Mouse (Mus musculus): ENCODE measurements around the gene Tmem116. TPM values are rescaled to one million over a fixed set of nuclear protein-coding genes. Genes with fewer than 3 reads are reported as not detected.

Gene Tmem116
- polyA plus RNA-seq, 1 experiment from 2014 or later = 4.2 TPM

DNA sequence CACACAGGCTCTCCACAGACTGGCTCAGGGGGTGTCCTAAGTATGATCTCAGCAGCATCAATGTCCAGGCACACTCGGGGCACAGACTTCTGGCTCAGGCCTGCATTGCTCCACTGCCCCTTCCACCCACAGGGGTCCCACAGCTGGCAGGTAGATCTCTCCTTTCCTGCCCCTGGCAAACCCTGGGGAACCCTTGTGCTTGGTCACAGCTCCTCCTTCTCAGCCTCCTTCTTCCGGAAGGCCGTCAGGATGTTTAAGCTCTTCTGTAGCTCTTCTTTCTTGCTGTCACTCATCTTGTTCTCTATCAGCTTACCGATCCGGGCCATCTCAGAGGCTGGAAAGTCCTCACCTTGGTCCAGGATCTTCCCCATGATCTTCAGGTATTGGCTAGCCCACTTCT lies 6.8 kb upstream of the Tmem116 start:
- peaks cover 33% of the 10 kb centered on the region for H3K36me3 ChIP-seq (ENCODE audit: control insufficient read depth, insufficient read depth, low read length)

DNA sequence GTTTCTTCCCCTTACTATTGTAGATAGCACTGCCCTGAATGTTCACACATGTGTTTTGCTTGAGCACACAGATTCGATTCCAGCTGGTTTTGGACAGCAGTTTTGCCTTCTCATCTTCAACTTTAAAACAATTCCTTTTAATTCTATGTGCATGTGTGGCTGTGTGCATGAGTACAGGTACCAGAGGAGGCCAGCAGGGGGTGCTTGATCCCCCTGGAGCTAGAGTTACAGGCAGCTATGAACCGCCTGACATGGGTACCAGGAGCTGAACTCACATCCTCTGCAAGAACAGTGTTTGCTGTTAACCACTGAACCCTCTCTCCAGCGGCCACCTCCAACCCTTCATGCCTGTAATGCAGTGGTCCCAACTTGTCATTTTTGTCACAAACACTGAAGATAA lies 3.2 kb upstream of the Tmem116 start:
- Histone ChIP-seq H3K9ac (ENCODE audit: low read depth, low read length) (no peak overlapping the region), H3K27ac (ENCODE audit: low read length) (no peak overlapping the region), H3K9me3 (ENCODE audit: control insufficient read depth, low read length) (no peaks in the 10 kb centered on the region), H3K4me1 (ENCODE audit: control insufficient read depth, insufficient read depth, low read length) (peaks cover 12% of the 10 kb centered on the region), H3K4me3 (ENCODE audit: low read length) (no peak overlapping the region), H3K36me3 (ENCODE audit: control insufficient read depth, insufficient read depth, low read length) (peaks cover 26% of the 10 kb centered on the region), H3K27me3 (replicated peaks; ENCODE audit: control insufficient read depth, insufficient read depth, low read length) (no peaks in the 10 kb centered on the region), H3K4me2 (ENCODE audit: low read depth, low read length) (no peak overlapping the region)
- no peak for ATAC-seq
- WGBS = 96% methylated on average over 3 of the region's 3 CpGs

More for the DNA sequence above, 6.8 kb upstream of the Tmem116 start:
- no peak; the same call in 1 of the 2 replicates for ATAC-seq
- Histone ChIP-seq H3K27me3 (replicated peaks; ENCODE audit: control insufficient read depth, insufficient read depth, low read length) (no peaks in the 10 kb centered on the region), H3K4me3 (ENCODE audit: low read length) (no peak overlapping the region), H3K9me3 (ENCODE audit: control insufficient read depth, low read length) (no peaks in the 10 kb centered on the region), H3K4me2 (ENCODE audit: low read depth, low read length) (no peak overlapping the region), H3K27ac (ENCODE audit: low read length) (no peak overlapping the region), H3K4me1 (ENCODE audit: control insufficient read depth, insufficient read depth, low read length) (peaks cover 3% of the 10 kb centered on the region; the same call in 1 of the 2 replicates), H3K9ac (ENCODE audit: low read depth, low read length) (no peak overlapping the region)
- WGBS = 83% methylated on average over 5 of the region's 5 CpGs

DNA sequence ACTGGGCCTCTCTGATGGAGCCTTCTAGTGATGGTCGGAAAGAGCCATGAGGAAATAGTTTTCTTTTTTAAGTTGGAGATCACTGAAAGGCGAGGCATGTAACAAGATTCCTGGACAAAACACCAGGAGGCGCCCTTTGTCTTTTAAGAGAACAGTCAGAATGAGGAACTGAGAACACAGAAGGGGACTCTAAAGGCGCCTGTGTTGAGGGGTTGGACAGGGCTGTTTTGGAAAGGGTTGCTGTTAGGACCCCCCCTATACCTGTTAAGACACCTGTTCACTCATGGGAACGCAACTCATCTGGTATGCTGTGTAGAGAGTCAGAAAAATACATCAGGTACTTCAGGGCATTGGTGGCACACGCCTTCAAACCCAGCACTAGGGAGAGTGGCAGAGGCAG lies 1.7 kb upstream of the Tmem116 start:
- no peak overlapping the region for H3K4me2 ChIP-seq (ENCODE audit: low read depth, low read length)
- no peak overlapping the region for H3K9ac ChIP-seq (ENCODE audit: low read depth, low read length)
- ATAC-seq = no peak
- H3K27me3 ChIP-seq (replicated peaks; ENCODE audit: control insufficient read depth, insufficient read depth, low read length) = no peaks in the 10 kb centered on the region
- peaks cover 16% of the 10 kb centered on the region for H3K36me3 ChIP-seq (ENCODE audit: control insufficient read depth, insufficient read depth, low read length)
- no peak overlapping the region for H3K4me3 ChIP-seq (ENCODE audit: low read length)
- H3K4me1 ChIP-seq (ENCODE audit: control insufficient read depth, insufficient read depth, low read length) = peaks cover 22% of the 10 kb centered on the region
- WGBS = 61% methylated on average over 6 of the region's 6 CpGs
- H3K27ac ChIP-seq (ENCODE audit: low read length) = 0 out of 2 replicates have a peak overlapping the region, but pooled peaks have one; percentile 2
- no peaks in the 10 kb centered on the region for H3K9me3 ChIP-seq (ENCODE audit: control insufficient read depth, low read length)

DNA sequence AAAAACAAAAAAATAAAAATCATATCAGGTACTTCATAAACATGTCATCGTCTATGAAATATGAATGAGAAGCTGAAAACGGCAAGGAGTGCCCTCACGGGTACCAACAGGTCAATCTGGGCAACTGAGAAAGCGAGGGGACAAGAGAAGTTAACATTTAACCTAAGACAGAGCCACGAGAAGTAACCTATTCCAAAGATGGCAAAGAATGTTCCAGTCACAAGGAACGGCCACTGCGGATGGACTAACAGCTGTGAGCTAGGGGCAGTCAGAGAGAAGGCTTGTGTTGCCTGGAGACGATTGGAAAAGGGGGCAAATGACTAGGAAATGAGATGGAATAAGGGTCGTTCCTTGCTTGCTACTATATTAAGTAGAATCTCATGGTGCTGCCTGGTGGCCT lies 1.2 kb upstream of the Tmem116 start:
- Histone ChIP-seq H3K9me3 (ENCODE audit: control insufficient read depth, low read length) (no peaks in the 10 kb centered on the region), H3K9ac (ENCODE audit: low read depth, low read length) (peak overlapping the region; percentile 23; the same call in 1 of the 2 replicates), H3K27me3 (replicated peaks; ENCODE audit: control insufficient read depth, insufficient read depth, low read length) (no peaks in the 10 kb centered on the region), H3K36me3 (ENCODE audit: control insufficient read depth, insufficient read depth, low read length) (peaks cover 12% of the 10 kb centered on the region), H3K4me1 (ENCODE audit: control insufficient read depth, insufficient read depth, low read length) (peaks cover 24% of the 10 kb centered on the region), H3K4me3 (ENCODE audit: low read length) (no peak overlapping the region), H3K4me2 (ENCODE audit: low read depth, low read length) (no peak overlapping the region), H3K27ac (ENCODE audit: low read length) (no peak overlapping the region)
- no peak for ATAC-seq
- 65% methylated on average over 9 of the region's 9 CpGs for WGBS

DNA sequence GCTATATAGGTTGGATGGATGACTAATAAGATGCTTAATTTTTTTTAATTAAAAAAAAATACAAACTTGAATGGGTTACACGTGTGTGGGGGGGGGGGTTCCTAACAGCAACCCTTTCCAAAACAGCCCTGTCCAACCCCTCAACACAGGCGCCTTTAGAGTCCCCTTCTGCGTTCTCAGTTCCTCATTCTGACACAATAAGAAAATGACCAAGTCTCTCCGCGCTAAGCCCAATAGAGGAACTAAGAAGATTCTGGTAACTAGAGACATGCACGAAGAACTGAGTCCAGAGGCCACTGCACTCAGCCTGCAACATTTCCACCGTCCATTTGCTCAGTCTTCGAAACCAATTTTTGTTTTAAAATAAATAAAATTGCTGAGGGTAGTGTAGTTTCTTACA lies 490 bp upstream of the Tmem116 start:
- H3K9me3 ChIP-seq (ENCODE audit: control insufficient read depth, low read length) = no peaks in the 10 kb centered on the region
- 14% methylated on average over 8 of the region's 8 CpGs for WGBS
- H3K4me1 ChIP-seq (ENCODE audit: control insufficient read depth, insufficient read depth, low read length) = peaks cover 29% of the 10 kb centered on the region
- peaks cover 12% of the 10 kb centered on the region for H3K36me3 ChIP-seq (ENCODE audit: control insufficient read depth, insufficient read depth, low read length)
- peak overlapping the region; percentile 96 for H3K4me3 ChIP-seq (ENCODE audit: low read length)
- no peak for ATAC-seq
- H3K27ac ChIP-seq (ENCODE audit: low read length) = peak overlapping the region; percentile 95
- H3K4me2 ChIP-seq (ENCODE audit: low read depth, low read length) = peak overlapping the region; percentile 87
- peak overlapping the region; percentile 96 for H3K9ac ChIP-seq (ENCODE audit: low read depth, low read length)
- H3K27me3 ChIP-seq (replicated peaks; ENCODE audit: control insufficient read depth, insufficient read depth, low read length) = no peaks in the 10 kb centered on the region

DNA sequence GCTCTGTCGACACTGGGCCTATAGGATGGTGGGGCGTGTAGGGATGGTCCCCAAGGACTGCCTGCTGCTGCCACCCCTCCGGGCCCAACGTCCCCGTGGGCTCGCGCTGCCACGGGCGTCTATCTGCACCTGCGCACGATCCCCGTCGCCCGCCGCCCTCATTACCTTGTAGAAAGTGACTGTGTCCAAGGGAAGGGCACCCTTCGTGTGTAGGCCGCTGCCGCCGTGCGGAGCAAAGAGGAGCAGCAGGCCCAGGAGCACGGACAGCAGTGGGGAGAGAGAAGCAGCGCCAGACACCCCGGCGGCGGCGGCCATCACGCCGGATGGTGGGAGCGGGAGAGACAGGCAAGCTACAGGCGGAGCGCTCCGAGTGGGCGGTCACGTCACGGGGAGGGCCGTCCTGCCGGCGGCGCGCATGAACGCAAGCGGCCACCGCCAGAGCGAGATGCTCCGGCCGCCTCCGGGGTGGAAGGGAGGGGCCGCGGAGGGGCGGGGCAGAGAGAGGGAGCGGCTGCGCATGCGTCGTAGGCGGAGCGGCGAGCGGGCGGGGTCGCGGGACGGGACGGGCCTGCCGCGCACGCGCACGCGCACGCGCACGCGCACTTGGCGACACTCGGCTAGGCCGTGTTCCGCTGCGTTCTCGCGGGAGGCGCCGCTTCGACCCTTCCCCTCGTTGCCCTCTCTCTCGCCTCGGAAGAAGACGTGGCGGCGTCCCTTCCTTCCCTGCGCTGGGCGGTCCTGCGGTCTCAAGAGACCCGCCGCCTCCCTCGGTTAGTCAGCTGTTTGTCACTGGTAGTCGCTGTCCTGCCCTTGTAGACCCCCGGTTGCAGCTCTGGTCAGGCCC lies 555 bp downstream of the Tmem116 start, which contains the start of gene Erp29:
Gene Erp29, minus strand, starts transcription at position 481 of the 844 bp plus-strand sequence.
- peak within 1 kb of the TSS; percentile 90 for H3K4me2 ChIP-seq (ENCODE audit: low read depth, low read length)
- peak; percentile 90 for ATAC-seq
- H3K27me3 ChIP-seq (replicated peaks; ENCODE audit: control insufficient read depth, insufficient read depth, low read length) = no peaks in the 10 kb centered on the region
- peaks cover 9% of the 10 kb centered on the region for H3K36me3 ChIP-seq (ENCODE audit: control insufficient read depth, insufficient read depth, low read length)
- peak within 1 kb of the TSS; percentile 96 for H3K27ac ChIP-seq (ENCODE audit: low read length)
- peak within 1 kb of the TSS; percentile 96 for H3K4me3 ChIP-seq (ENCODE audit: low read length)
- H3K9me3 ChIP-seq (ENCODE audit: control insufficient read depth, low read length) = no peaks in the 10 kb centered on the region
- peak within 1 kb of the TSS; percentile 99 for H3K9ac ChIP-seq (ENCODE audit: low read depth, low read length)
- H3K4me1 ChIP-seq (ENCODE audit: control insufficient read depth, insufficient read depth, low read length) = peaks cover 31% of the 10 kb centered on the region
- under 1% methylated on average over 89 of the region's 97 CpGs for whole genome bisulfite sequencing

DNA sequence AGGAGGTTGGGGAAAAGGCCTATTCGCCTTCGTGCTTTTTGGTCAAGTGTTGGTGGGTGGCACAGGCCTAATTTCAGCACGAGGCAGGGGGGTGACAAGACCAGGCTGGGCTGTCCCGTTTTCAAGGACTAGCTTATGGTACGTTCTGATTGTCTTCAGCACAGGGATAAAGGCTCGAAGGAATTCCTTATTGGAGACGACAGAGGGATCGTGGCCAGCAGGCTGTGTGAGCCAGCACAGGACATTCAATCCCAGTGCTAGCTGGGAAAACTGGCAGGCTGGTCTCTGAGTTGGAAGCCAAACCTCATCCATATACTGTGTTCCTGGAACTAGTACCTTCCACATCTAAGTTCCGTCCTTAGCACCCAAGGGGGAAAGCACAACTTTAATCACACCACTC lies 1.2 kb downstream of the Tmem116 start:
- H3K27me3 ChIP-seq (replicated peaks; ENCODE audit: control insufficient read depth, insufficient read depth, low read length) = no peaks in the 10 kb centered on the region
- H3K9ac ChIP-seq (ENCODE audit: low read depth, low read length) = peak overlapping the region; percentile 99
- H3K4me3 ChIP-seq (ENCODE audit: low read length) = peak overlapping the region; percentile 96
- WGBS = 6% methylated on average over 9 of the region's 9 CpGs
- H3K36me3 ChIP-seq (ENCODE audit: control insufficient read depth, insufficient read depth, low read length) = peaks cover 8% of the 10 kb centered on the region
- ATAC-seq = peak; percentile 6
- H3K9me3 ChIP-seq (ENCODE audit: control insufficient read depth, low read length) = no peaks in the 10 kb centered on the region
- H3K27ac ChIP-seq (ENCODE audit: low read length) = peak overlapping the region; percentile 96
- H3K4me2 ChIP-seq (ENCODE audit: low read depth, low read length) = peak overlapping the region; percentile 90
- H3K4me1 ChIP-seq (ENCODE audit: control insufficient read depth, insufficient read depth, low read length) = peaks cover 31% of the 10 kb centered on the region

DNA sequence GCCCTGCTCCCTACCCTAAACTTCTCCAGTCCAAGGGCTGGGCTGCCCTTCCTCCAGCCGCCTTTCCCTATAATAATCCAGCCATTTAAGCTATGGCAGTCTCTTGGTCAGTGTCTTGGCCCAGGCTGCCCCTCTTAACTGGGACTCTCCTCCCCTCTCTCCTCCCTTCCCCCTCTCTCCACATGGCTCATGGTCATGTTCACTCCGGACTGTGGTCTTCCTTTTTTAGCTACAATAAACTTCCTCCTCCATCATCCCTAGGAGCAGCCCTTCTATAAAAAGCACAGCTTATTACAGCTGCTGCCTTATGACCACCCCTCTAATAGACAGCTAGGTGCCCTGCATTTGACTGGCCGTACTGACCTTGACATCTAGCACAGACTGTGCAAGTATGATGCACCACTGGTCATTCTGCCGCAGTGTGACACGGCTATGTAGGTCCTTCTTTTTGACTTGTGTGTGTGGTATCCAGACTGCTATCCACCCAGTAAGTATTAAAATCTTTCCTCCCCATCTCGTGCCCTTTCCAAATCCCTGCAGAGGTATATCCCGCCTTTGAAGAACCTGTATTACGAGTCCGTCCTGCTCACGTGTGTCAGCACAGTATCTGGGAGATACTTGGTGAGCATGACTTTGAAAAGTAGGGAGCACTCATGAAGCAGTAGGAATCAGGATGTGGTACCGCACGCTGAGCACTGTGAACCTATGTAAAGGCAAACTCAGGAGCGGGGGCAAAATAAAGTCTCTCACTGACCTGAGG lies 2.2 kb downstream of the Tmem116 start:
- WGBS = 65% methylated on average over 13 of the region's 13 CpGs
- ATAC-seq = peak; percentile 21
- H3K36me3 ChIP-seq (ENCODE audit: control insufficient read depth, insufficient read depth, low read length) = no peaks in the 10 kb centered on the region
- H3K9me3 ChIP-seq (ENCODE audit: control insufficient read depth, low read length) = no peaks in the 10 kb centered on the region
- H3K4me3 ChIP-seq (ENCODE audit: low read length) = no peak overlapping the region
- peak overlapping the region; percentile 23; the same call in 1 of the 2 replicates for H3K4me2 ChIP-seq (ENCODE audit: low read depth, low read length)
- H3K9ac ChIP-seq (ENCODE audit: low read depth, low read length) = peak overlapping the region; percentile 99; the same call in 1 of the 2 replicates
- peak overlapping the region; percentile 63 for H3K27ac ChIP-seq (ENCODE audit: low read length)
- no peaks in the 10 kb centered on the region for H3K27me3 ChIP-seq (replicated peaks; ENCODE audit: control insufficient read depth, insufficient read depth, low read length)
- H3K4me1 ChIP-seq (ENCODE audit: control insufficient read depth, insufficient read depth, low read length) = peaks cover 31% of the 10 kb centered on the region

DNA sequence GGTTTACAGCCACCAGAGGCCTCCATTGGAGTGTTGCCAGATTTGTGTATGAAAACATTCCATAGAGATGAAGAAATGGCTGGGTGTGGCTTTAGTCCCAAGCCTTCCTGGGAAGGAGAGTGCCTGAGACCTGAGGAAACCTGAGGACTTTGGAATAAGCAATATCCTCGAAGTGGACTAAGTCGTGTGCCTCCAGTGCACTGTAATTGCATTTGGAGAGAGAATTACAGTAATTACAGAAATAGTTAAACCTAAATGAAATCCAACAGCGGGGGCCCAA lies 2.8 kb downstream of the Tmem116 start:
- Histone ChIP-seq H3K4me3 (ENCODE audit: low read length) (no peak overlapping the region), H3K9ac (ENCODE audit: low read depth, low read length) (peak overlapping the region; percentile 20; the same call in 1 of the 2 replicates), H3K27ac (ENCODE audit: low read length) (peak overlapping the region; percentile 68), H3K4me2 (ENCODE audit: low read depth, low read length) (peak overlapping the region; percentile 26; the same call in 1 of the 2 replicates), H3K27me3 (replicated peaks; ENCODE audit: control insufficient read depth, insufficient read depth, low read length) (no peaks in the 10 kb centered on the region), H3K36me3 (ENCODE audit: control insufficient read depth, insufficient read depth, low read length) (no peaks in the 10 kb centered on the region), H3K9me3 (ENCODE audit: control insufficient read depth, low read length) (no peaks in the 10 kb centered on the region), H3K4me1 (ENCODE audit: control insufficient read depth, insufficient read depth, low read length) (peaks cover 31% of the 10 kb centered on the region)
- peak; percentile 59 for ATAC-seq
- WGBS = 47% methylated on average over 3 of the region's 3 CpGs

All from intestine, embryonic 16.5 days (tissue).